Mouse (Mus musculus): ENCODE results near the gene Nxn. TPM values are rescaled to one million over a fixed set of nuclear protein-coding genes. Genes with fewer than 3 reads are reported as not detected.

The Nxn gene
- polyA plus RNA-seq, 1 experiment from 2014 or later: 2.6 TPM

DNA sequence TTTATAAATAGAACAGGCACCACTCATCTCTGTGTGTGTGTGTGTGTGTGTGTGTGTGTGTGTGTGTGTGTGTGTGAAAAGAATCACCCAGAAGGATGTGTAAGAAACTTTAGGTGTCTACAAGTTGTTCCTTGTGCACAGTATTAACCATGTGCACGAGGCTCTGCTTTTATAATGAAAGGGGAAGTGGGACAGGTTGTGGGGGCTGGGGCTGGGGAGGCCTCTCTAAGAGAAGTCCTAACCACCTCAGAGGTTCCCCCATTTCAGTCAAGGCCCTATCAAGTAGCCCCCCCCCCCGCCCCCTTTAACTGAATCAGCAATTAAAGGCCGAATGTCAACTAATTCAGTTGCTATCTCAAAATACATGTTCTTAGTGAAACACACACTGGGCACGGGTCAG, 92.2 kb downstream of the Nxn start:
- DNase-seq (no peak), ATAC-seq (no peak)
- Histone ChIP-seq H3K9ac (replicated peaks) (no peak overlapping the region), H3K4me1 (ENCODE audit: insufficient read depth) (0 out of 2 replicates have a peak, but pooled peaks cover 3% of the 10 kb centered on the region), H3K27ac (ENCODE audit: low read depth) (no peak overlapping the region), H3K9me3 (ENCODE audit: low read length) (no peaks in the 10 kb centered on the region), H3K4me3 (ENCODE audit: low read depth, low read length) (no peak overlapping the region), H3K27me3 (ENCODE audit: insufficient read depth, low read length) (no peaks in the 10 kb centered on the region), H3K36me3 (replicated peaks; ENCODE audit: insufficient read depth, low read length) (no peaks in the 10 kb centered on the region), H3K4me2 (ENCODE audit: low read depth, low read length) (no peak overlapping the region)
- 23% methylated on average over 4 of the region's 4 CpGs for WGBS (ENCODE audit: insufficient replicate concordance)
- no peak for TF ChIP-seq EP300 (IDR thresholded peaks at IDR 0.05; ENCODE audit: low read depth)

DNA sequence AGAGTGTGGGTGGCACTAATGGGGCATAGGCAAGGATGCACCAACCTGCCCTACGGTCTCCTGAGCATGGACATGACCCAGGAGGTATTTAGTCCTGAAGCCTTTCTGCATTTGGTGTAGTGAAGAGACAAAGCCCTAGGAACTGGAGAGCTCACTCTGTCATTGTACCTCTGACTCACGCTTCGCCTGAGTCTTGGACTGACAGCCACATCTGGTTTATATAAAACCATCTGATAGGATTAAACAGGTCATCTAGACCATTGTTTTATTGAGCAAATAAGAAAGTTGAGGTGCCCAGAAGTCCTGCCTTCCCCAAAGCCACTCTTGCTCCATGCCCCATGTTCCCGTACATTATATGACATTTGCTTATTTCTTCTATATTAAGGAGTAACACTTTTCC, 93.4 kb downstream of the Nxn start:
- WGBS (ENCODE audit: insufficient replicate concordance): 76% methylated on average over 4 of the region's 4 CpGs
- no peak for ATAC-seq
- no peaks in the 10 kb centered on the region for H3K9me3 ChIP-seq (ENCODE audit: low read length)
- TF ChIP-seq EP300 (IDR thresholded peaks at IDR 0.05; ENCODE audit: low read depth): no peak
- TF ChIP-seq CTCF (IDR thresholded peaks at IDR 0.05; ENCODE audit: low read depth): no peak
- no peaks in the 10 kb centered on the region for H3K36me3 ChIP-seq (replicated peaks; ENCODE audit: insufficient read depth, low read length)
- H3K27me3 ChIP-seq (ENCODE audit: insufficient read depth, low read length): no peaks in the 10 kb centered on the region
- DNase-seq: no peak
- no peak overlapping the region for H3K4me2 ChIP-seq (ENCODE audit: low read depth, low read length)
- H3K4me1 ChIP-seq (ENCODE audit: insufficient read depth): 0 out of 2 replicates have a peak, but pooled peaks cover 3% of the 10 kb centered on the region
- no peak overlapping the region for H3K27ac ChIP-seq (ENCODE audit: low read depth)
- no peak overlapping the region for H3K4me3 ChIP-seq (ENCODE audit: low read depth, low read length)
- H3K9ac ChIP-seq (replicated peaks): no peak overlapping the region

DNA sequence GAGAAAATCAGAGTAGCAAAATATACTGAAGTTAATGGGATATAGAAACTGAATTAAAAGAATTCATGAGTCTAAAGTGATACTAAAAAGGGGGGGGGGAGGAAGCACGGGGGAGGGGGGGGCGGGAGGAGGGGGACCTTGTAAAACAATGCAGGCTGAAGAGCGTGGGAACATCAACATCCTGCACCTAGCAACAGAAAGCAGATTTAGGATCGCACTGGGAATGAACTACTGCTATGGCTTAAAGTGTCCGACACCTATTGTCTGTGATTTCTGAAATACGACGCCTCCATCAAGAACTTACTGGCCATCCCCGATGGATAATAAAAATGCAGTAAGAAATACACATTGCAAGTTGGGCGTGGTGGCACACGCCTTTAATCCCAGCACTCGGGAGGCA, 95.6 kb downstream of the Nxn start:
- DNase-seq (no peak), ATAC-seq (no peak)
- Histone ChIP-seq H3K9me3 (ENCODE audit: low read length) (no peaks in the 10 kb centered on the region), H3K4me2 (ENCODE audit: low read depth, low read length) (no peak overlapping the region), H3K27me3 (ENCODE audit: insufficient read depth, low read length) (no peaks in the 10 kb centered on the region), H3K4me1 (ENCODE audit: insufficient read depth) (0 out of 2 replicates have a peak, but pooled peaks cover 3% of the 10 kb centered on the region), H3K27ac (ENCODE audit: low read depth) (no peak overlapping the region), H3K9ac (replicated peaks) (no peak overlapping the region), H3K36me3 (replicated peaks; ENCODE audit: insufficient read depth, low read length) (no peaks in the 10 kb centered on the region), H3K4me3 (ENCODE audit: low read depth, low read length) (no peak overlapping the region)
- WGBS (ENCODE audit: insufficient replicate concordance): 70% methylated on average over 10 of the region's 11 CpGs
- no peak for TF ChIP-seq EP300 (IDR thresholded peaks at IDR 0.05; ENCODE audit: low read depth)
- no peak for TF ChIP-seq CTCF (IDR thresholded peaks at IDR 0.05; ENCODE audit: low read depth)

DNA sequence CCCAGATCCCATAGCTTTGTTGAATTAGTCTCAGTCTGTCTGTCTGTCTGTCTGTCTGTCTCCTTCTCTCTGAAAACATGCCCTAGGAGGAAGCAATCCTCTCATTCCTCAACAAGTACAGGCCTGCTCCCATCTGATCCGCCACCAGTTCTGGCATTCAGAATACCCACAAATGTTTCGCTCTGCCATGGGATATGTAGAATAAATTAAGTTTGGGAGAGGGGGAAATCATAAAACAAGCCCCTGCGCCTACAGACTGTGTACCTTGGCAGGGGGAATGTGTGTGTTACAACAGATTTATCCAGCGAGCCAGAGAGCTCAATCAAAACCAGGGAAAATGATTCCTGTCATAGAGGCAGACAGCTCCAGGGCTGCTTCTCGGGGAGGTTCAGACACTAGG, 98.1 kb downstream of the Nxn start:
- ATAC-seq (no peak), DNase-seq (no peak)
- Histone ChIP-seq H3K4me2 (ENCODE audit: low read depth, low read length) (no peak overlapping the region), H3K9me3 (ENCODE audit: low read length) (no peaks in the 10 kb centered on the region), H3K36me3 (replicated peaks; ENCODE audit: insufficient read depth, low read length) (no peaks in the 10 kb centered on the region), H3K4me3 (ENCODE audit: low read depth, low read length) (no peak overlapping the region), H3K9ac (replicated peaks) (no peak overlapping the region), H3K27me3 (ENCODE audit: insufficient read depth, low read length) (no peaks in the 10 kb centered on the region), H3K4me1 (ENCODE audit: insufficient read depth) (0 out of 2 replicates have a peak, but pooled peaks cover 3% of the 10 kb centered on the region), H3K27ac (ENCODE audit: low read depth) (no peak overlapping the region)
- TF ChIP-seq EP300 (IDR thresholded peaks at IDR 0.05; ENCODE audit: low read depth) (no peak), CTCF (IDR thresholded peaks at IDR 0.05; ENCODE audit: low read depth) (no peak)
- 77% methylated on average over 5 of the region's 5 CpGs for WGBS (ENCODE audit: insufficient replicate concordance)

DNA sequence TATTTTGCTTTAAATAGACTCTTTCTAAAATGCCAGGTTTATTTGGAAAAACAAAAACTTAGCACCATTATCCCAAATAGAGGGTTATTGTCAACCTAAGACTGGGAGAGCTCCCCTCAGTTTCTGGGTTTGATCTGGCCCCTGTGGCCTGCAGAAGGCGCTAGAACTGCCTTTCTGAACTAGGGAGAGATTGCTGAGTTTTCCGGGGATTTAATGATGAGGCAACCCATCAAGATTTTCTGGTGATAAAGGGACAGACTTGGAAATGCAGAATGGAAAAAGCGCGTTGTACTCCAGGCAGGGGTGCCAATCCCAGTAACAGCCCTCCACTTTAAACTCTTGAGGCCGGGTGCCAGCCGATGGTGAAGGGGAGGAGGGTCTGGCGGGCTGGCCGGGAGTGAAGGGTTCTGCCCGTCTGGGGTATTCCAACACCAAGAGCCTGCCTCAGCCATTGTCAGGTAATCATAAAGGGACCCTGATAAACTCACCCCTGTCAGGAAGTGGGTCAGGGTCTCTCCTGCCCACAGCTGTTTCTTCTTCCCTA, 100.4 kb downstream of the Nxn start:
- ATAC-seq (no peak), DNase-seq (no peak)
- TF ChIP-seq EP300 (IDR thresholded peaks at IDR 0.05; ENCODE audit: low read depth) (no peak), CTCF (IDR thresholded peaks at IDR 0.05; ENCODE audit: low read depth) (no peak)
- Histone ChIP-seq H3K4me3 (ENCODE audit: low read depth, low read length) (no peak overlapping the region), H3K36me3 (replicated peaks; ENCODE audit: insufficient read depth, low read length) (no peaks in the 10 kb centered on the region), H3K4me1 (ENCODE audit: insufficient read depth) (no peaks in the 10 kb centered on the region), H3K4me2 (ENCODE audit: low read depth, low read length) (no peak overlapping the region), H3K27ac (ENCODE audit: low read depth) (no peak overlapping the region), H3K9ac (replicated peaks) (no peak overlapping the region), H3K9me3 (ENCODE audit: low read length) (no peaks in the 10 kb centered on the region), H3K27me3 (ENCODE audit: insufficient read depth, low read length) (no peaks in the 10 kb centered on the region)
- 68% methylated on average over 9 of the region's 9 CpGs for WGBS (ENCODE audit: insufficient replicate concordance)

DNA sequence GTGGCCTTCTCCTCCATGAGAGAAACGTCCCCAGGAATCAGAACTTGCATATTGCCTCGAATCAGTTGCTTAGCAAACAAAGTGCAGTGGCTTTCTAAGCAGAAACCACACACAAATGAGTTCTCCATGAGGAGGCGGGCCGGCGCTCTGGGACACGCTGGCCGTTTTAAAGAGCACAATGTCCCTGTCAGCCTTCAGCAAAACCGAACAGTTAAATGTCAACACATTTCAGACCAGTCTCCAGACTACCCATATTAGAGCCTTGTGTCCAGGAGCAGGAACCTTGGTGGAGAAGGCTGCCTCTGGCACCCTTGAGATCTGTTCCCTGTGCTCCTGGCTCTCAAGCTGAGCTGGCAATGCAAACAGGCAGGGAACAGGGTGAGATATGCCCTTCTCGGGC, 101.7 kb downstream of the Nxn start:
- H3K4me2 ChIP-seq (ENCODE audit: low read depth, low read length): no peak overlapping the region
- H3K27me3 ChIP-seq (ENCODE audit: insufficient read depth, low read length): no peaks in the 10 kb centered on the region
- H3K27ac ChIP-seq (ENCODE audit: low read depth): no peak overlapping the region
- no peak overlapping the region for H3K9ac ChIP-seq (replicated peaks)
- no peak for TF ChIP-seq EP300 (IDR thresholded peaks at IDR 0.05; ENCODE audit: low read depth)
- TF ChIP-seq CTCF (IDR thresholded peaks at IDR 0.05; ENCODE audit: low read depth): no peak
- 66% methylated on average over 9 of the region's 9 CpGs for WGBS (ENCODE audit: insufficient replicate concordance)
- no peaks in the 10 kb centered on the region for H3K9me3 ChIP-seq (ENCODE audit: low read length)
- no peaks in the 10 kb centered on the region for H3K4me1 ChIP-seq (ENCODE audit: insufficient read depth)
- DNase-seq (no peak), ATAC-seq (no peak)
- no peaks in the 10 kb centered on the region for H3K36me3 ChIP-seq (replicated peaks; ENCODE audit: insufficient read depth, low read length)
- H3K4me3 ChIP-seq (ENCODE audit: low read depth, low read length): no peak overlapping the region

DNA sequence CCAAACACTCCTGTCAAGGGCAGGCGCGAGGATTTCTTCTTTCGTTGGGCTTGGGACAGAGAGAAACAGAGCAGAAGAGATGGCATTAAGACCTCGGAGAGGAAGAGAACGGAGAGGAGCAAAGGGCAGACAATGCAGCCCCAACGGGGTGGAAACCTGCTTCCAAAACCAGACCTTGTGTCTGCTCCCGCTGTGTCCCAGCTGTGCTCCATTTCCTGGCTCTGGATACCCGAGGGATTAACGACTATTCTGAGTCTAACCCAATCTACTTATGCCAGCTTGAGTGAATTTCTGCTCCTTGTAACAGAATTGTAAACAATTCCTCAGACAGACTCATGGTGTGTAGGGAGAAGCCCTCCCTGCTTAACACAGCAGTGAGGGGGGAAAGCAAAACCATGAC, 104.1 kb downstream of the Nxn start:
- no peak overlapping the region for H3K4me3 ChIP-seq (ENCODE audit: low read depth, low read length)
- no peaks in the 10 kb centered on the region for H3K36me3 ChIP-seq (replicated peaks; ENCODE audit: insufficient read depth, low read length)
- no peak overlapping the region for H3K27ac ChIP-seq (ENCODE audit: low read depth)
- ATAC-seq: no peak
- H3K9ac ChIP-seq (replicated peaks): no peak overlapping the region
- H3K27me3 ChIP-seq (ENCODE audit: insufficient read depth, low read length): no peaks in the 10 kb centered on the region
- no peaks in the 10 kb centered on the region for H3K4me1 ChIP-seq (ENCODE audit: insufficient read depth)
- no peak for DNase-seq
- WGBS (ENCODE audit: insufficient replicate concordance): 49% methylated on average over 9 of the region's 9 CpGs
- no peak overlapping the region for H3K4me2 ChIP-seq (ENCODE audit: low read depth, low read length)
- no peak for TF ChIP-seq CTCF (IDR thresholded peaks at IDR 0.05; ENCODE audit: low read depth)
- TF ChIP-seq EP300 (IDR thresholded peaks at IDR 0.05; ENCODE audit: low read depth): no peak
- H3K9me3 ChIP-seq (ENCODE audit: low read length): no peaks in the 10 kb centered on the region
